Mouse (Mus musculus) liver, postnatal 0 days (tissue): Measurements from ENCODE around the gene Sectm1a.
"Not testable (repeated sequence)": the region's sequence is repeated elsewhere in the genome, so short reads cannot be mapped to it uniquely, and the experiment has no call there.

ENCODE experiments used
- CTCF ChIP-seq: sonication (generic); IDR thresholded peaks from 2 replicates; pipeline ENCODE4 v1.5.1; 2016; ENCODE audit warnings: antibody characterized with exemption, low read depth
- EP300 ChIP-seq: IDR thresholded peaks from 2 replicates; pipeline ENCODE4 v1.6.1; 2016; ENCODE audit warnings: antibody characterized with exemption, low read depth, mild to moderate bottlenecking

DNA sequence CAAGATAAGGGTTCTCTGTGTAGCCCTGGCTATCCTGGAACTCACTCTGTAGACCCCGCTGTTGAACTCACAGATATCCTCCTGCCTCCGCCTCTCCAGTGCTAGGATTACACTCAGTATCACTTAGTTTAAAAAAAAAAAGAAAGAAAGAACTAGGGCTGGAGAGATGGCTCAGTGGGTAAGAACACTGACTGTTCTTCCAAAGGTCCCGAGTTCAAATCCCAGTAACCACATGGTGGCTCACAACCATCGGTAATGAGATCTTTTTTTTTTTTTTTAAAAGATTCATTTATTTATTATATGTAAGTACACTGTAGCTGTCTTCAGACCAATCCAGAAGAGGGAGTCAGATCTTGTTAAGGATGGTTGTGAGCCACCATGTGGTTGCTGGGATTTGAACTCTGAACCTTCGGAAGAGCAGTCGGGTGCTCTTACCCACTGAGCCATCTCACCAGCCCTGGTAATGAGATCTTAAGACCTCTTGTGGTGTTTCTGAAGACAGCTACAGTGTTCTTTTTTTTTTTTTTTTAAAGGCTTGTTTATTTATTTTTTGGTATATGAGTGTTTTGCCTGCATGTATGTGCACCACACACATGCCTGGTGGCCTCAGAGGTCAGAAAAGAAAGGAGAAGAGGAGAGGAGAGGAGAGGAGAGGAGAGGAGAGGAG is 20.5 kb downstream of the Sectm1a start:
- not testable (repeated sequence) for TF ChIP-seq EP300, CTCF
